Mouse (Mus musculus) cerebellum, postnatal 14 days (tissue): ENCODE data around the gene Nap1l1.
A peak's percentile ranks its signal among the peaks of the same experiment; 100 is the strongest.
"Not testable (repeated sequence)": the region's sequence is repeated elsewhere in the genome, so short reads cannot be mapped to it uniquely, and the experiment has no call there.

Source experiments
- DNase-seq, 2 experiments: peaks; one replicate each; pipeline ENCODE4 v3.0.0; 2021; ENCODE audit warnings: mixed read lengths in 2 of 2

The Nap1l1 gene

DNA sequence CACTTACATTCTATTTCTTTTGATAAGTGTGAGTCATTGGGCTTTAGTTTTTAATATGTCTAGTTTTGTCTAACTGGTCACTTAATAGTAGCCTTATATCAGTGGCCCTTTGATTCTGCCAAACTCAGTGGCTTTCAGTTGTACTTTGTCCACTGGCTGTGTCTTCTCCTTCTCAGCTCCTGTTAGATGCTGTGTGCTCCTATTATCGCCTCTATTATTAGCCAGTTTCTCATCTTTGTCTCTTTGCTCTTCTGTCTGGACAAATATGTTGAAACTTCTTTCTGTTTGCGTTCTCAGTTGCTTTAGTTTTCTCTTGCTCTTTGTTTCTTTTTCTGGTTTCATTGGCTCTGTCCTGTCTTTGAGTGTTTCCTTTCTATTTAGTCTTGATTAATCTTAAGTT is 9.6 kb downstream of the Nap1l1 start:
- DNase-seq, result no peak

DNA sequence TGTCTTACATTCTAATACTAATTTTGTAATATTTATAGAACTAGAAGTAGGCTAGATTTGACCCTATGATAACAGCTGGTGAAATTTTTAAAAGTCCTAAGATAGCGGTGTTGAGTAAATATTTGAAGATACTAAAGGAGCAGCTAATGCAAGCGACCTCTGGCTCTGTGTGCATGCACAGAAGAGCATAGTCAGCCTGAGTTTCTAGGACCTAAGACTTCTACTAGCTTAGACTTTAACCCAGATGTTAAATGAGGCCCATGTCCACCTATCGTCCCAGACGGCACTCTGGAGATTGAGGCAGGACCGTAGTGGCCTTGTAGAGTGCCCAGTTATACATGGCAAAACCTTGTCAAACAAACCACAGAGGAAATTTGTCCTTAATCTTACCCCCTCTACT is 11.1 kb downstream of the Nap1l1 start:
- no peak for DNase-seq

- DNase-seq, result no peak
Measured at GRCm38 (mm10) chr10:111488793-111489192, 15.8 kb downstream of the Nap1l1 start.

- DNase-seq, result not testable (repeated sequence)
Measured at GRCm38 (mm10) chr10:111490079-111490478, 17.1 kb downstream of the Nap1l1 start.

DNA sequence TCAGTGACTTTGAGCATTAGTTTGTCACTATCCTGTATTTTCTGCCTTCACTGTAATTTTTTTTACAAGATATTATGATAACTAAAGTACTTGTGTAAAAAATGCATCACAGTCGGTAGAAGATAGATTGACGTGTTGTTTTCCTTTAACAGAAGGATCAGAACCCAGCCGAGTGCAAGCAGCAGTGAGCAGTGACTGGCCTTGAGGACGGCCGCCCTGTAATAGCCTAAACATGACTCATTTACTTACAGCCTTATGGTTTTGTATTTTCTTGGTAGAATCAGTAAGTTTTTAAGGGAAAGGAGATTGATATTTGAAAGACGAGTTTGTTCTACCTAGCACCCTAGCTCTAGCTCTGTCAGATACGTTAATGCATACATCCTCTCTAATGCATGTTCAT is 22.9 kb downstream of the Nap1l1 start:
- DNase-seq, result no peak

- no peak for DNase-seq
Measured at GRCm38 (mm10) chr10:111499892-111500291, 26.9 kb downstream of the Nap1l1 start.

DNA sequence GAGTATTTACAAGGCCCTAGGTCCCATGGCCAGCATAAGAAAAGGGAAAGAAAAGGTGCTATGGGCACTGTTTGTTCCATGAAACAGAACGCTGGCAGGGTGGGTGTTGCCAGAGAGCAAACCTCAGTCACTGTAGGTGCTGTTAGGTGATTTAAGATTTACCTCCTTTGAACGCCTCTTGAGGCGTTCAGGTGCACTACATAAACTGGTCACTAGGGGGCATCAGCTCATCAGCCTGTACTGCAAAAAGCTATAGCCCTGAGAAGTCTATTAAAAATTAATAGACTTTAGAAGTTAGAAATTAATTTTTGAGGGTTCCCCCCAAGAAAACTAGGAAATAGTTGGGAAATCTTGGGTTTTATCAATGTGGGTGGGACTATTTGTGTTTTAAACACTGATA is 30.0 kb downstream of the Nap1l1 start:
- peak; percentile 89 to 91 for DNase-seq

- no peak for DNase-seq
Measured at GRCm38 (mm10) chr10:111503716-111504115, 30.7 kb downstream of the Nap1l1 start.

GRCm38 (mm10) chr10:111504606-111505005 is 31.6 kb downstream of the Nap1l1 start:
- no peak for DNase-seq

- peak in 1 of 2 experiments; percentile 61 for DNase-seq
Measured at GRCm38 (mm10) chr10:111505406-111505805, 32.4 kb downstream of the Nap1l1 start.

- peak; percentile 85 to 93 for DNase-seq
Measured at GRCm38 (mm10) chr10:111506101-111506925, 33.3 kb downstream of the Nap1l1 start, which contains the start of gene Phlda1. Phlda1 (plus strand) TSS chr10:111506286.

DNA sequence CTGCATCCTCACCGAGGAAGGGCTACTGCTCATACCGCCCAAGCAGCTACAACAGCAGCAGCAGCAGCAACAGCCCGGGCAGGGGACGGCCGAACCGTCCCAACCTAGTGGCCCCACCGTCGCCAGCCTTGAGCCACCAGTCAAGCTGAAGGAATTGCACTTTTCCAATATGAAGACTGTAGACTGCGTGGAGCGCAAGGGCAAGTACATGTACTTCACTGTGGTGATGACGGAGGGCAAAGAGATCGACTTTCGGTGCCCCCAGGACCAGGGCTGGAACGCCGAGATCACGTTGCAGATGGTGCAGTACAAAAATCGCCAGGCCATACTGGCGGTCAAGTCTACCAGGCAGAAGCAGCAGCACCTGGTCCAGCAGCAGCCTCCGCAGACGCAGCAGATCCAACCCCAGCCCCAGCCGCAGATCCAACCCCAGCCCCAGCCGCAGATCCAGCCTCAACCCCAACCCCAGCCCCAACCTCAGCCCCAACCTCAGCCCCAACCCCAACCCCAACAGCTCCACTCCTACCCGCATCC is 34.0 kb downstream of the Nap1l1 start:
- DNase-seq, result peak; percentile 62 to 70

DNA sequence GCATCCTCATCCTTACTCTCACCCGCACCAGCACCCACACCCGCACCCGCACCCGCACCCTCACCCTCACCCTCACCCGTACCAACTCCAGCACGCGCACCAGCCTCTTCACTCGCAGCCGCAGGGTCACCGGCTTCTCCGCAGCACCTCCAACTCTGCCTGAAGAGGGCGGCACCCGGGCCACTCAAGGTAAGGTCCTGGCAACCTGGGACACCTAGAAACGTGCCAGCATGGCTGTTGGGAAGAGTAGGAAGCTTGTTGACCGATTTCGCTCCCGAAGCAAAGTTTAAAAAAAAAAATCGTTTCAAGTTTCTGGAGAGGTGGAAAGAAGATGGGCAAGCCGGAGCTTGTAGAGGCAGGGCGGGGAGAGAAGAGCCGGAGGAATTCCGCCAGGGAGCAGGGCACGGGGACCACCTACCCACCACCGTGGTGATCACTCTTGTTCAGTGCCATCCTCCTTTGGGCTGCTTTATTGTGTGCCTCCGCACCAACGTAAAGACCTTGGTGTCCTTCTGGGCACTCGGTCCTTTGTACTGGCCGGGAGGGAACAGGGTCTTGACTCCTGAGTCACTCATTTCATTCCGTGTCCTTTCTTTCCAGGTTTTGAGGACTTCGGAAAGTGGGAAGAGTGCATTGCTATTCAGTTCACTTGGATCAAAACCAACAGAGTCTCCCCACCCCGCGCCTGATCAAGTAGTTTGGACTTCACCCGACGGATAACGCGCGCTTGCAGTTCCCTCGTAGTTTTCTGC is 34.6 kb downstream of the Nap1l1 start:
- DNase-seq, result peak; percentile 87

DNA sequence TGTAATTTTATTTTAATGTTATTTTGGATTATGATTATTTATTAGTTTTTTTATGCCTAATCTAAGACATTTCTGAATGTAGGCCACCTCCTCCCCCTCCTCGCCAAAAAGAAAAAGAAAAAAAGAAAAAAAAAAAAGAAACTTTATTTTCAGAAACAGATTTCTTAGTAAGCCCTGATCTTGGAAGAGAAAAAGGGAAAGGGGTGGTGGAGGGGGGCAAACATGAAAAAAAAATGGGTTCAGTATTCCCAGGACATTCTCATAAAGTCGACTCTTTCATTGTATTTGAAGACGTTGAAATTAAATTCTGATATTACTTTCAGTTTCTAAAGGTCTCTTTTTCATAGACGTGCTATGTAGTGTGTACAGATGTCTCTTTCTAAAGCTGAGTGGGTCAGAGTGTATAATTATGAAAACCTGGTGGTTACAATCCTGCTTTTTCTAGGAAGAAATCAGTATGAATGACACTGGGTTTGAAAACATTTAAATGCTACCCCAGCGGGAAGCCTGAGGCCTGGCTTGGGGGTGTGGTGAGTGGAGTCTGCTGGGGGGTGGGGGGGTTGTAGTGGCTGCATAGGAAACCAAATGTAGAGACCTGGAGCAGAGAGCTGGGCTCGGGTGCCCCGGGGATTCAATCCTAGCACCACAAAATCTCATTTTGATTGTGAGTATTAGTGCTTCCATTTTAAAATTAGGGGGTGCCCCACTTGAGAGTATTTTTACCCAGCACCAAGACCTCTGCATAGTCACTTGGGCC is 35.5 kb downstream of the Nap1l1 start:
- DNase-seq, result no peak

GRCm38 (mm10) chr10:111509103-111509784 is 36.2 kb downstream of the Nap1l1 start:
- no peak for DNase-seq

GRCm38 (mm10) chr10:111509981-111510380 is 37.0 kb downstream of the Nap1l1 start:
- no peak for DNase-seq

- DNase-seq, result no peak
Measured at GRCm38 (mm10) chr10:111510798-111511197, 37.8 kb downstream of the Nap1l1 start.

DNA sequence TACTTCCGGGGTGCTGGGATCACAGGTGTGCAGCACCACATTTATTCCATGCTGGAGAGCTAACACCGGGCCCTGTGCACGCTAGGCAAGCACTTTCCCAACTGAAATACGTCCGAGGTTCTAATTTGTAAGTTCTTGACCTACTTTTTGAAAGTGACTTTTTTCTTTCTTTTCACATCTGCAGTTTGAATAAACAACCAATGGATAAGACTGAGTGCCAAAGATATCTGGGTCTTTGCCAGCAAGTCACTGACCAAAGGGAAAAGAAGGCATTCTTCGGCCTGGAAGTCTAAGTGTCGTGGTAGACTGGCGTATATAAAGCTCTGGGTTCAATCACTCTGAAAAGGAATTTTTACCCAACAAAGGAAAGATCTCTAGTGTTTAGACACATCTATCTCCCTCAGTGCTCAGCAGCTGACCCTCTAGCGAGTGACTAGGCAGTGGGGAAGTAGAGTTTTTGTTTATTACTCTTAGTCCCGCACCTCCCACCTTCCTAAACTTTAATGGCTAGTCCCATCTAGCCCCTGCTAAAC is 39.1 kb downstream of the Nap1l1 start:
- no peak for DNase-seq

- DNase-seq, result no peak
Measured at GRCm38 (mm10) chr10:111514282-111514885, 41.4 kb downstream of the Nap1l1 start.

DNA sequence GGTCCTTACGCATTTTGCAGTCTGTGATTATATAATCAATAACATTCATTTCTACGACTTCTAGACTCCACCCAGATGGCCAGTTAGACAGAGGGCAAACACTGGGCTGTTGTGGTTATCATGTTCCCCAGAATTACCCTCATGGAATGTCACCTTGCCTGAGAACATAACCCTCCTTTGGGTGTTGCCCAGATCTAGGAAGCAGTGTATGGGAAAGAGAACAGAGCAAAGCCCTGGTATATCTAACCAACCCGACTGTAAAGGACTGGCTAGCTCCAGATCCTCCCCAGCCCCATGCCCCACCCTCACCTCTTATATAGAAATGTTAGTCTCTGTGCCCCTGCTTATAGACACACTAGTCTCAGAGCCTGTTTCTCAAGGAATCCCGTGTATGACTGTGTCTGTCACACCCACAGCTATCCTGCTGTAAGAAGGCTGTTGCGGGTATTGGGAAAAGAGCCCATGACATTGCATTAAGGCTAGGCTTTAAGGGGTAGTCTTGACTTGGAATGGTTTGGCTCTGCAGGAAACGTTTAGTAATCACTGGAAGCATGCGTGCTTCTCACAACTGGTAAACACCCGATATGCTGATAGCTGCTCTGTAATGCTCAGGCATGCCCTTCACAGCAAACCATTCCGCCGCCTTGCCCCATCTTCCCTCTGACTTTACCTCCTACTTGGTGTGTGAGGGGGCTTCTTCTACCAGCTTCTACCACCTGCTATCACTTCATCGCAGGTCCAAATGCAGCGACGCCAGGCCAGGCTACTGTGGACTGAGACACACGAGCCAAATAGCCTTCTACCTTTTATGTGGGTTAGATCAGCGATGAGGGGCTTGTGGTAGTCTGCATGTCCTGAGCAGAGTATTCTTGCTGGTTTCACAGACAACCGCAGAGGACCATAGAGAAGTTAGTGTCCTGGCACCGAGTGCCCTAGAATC is 42.3 kb downstream of the Nap1l1 start:
- DNase-seq, result no peak
